Mouse (Mus musculus): Measurements from ENCODE around the gene Usp17la.

- TF ChIP-seq POLR2A (IDR thresholded peaks at IDR 0.05; ENCODE audit: low read depth, low read length) (no peak), CTCF (IDR thresholded peaks at IDR 0.05; ENCODE audit: extremely low read depth, insufficient read depth, insufficient read length, insufficient replicate concordance) (no peak)
Measured at GRCm38 (mm10) chr7:104842503-104842902, 14.3 kb upstream of the Usp17la start, which contains the start of gene Usp17lb.

Measured in spleen, adult 2 months (tissue).